Mouse (Mus musculus): ENCODE measurements at regions not wholly inside any gene's neighbourhood (a gene's known extent, or its start where the extent isn't known, plus 50 kb on each side); places are given as distances from the start of the nearest gene placed in this dataset.
"Not testable (repeated sequence)": the region's sequence is repeated elsewhere in the genome, so short reads cannot be mapped to it uniquely, and the experiment has no call there.

- Histone ChIP-seq H3K9ac (no peak overlapping the region), H3K4me2 (replicated peaks) (no peak overlapping the region), H3K4me3 (no peak overlapping the region), H3K36me3 (no peaks in the 10 kb centered on the region), H3K27me3 (replicated peaks) (no peaks in the 10 kb centered on the region; the same call in 1 of the 2 replicates), H3K27ac (no peak overlapping the region), H3K4me1 (peaks cover 13% of the 10 kb centered on the region), H3K9me3 (no peaks in the 10 kb centered on the region)
- WGBS: 88% methylated on average over 20 of the region's 20 CpGs
- ATAC-seq (ENCODE audit: low FRiP score, low read depth): no peak
These were observed 244.1 kb downstream of the Enc1 start for GRCm38 (mm10) chr13:97484808-97485545.

DNA sequence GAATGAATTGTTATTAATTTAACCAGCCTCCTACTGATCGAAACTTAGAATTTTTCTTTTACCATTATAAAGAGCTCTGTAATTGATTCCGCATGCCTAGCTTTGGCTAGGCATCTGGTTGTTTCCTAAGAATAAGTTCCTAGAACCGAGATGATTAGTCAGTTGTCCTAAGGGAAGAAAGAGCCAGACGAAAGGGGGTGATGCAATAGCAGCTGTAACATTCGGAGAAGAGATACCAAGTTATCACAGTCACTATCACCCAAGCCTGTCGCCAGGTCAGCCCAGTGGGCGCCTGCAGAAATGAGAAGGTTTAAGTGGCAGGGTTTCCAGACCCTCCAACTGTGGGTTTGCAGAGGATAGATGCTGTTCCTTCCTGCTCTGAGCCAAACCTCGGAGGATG lies 242.8 kb downstream of the Enc1 start:
- 0 out of 2 replicates have a peak, but pooled peaks cover 3% of the 10 kb centered on the region for H3K4me1 ChIP-seq
- no peaks in the 10 kb centered on the region for H3K36me3 ChIP-seq
- no peaks in the 10 kb centered on the region; the same call in 1 of the 2 replicates for H3K27me3 ChIP-seq (replicated peaks)
- no peaks in the 10 kb centered on the region for H3K9me3 ChIP-seq
- H3K4me3 ChIP-seq: no peak overlapping the region
- 83% methylated on average over 8 of the region's 8 CpGs for WGBS
- no peak overlapping the region for H3K27ac ChIP-seq
- no peak for ATAC-seq (ENCODE audit: low FRiP score, low read depth)
- H3K9ac ChIP-seq: no peak overlapping the region
- no peak overlapping the region for H3K4me2 ChIP-seq (replicated peaks)

DNA sequence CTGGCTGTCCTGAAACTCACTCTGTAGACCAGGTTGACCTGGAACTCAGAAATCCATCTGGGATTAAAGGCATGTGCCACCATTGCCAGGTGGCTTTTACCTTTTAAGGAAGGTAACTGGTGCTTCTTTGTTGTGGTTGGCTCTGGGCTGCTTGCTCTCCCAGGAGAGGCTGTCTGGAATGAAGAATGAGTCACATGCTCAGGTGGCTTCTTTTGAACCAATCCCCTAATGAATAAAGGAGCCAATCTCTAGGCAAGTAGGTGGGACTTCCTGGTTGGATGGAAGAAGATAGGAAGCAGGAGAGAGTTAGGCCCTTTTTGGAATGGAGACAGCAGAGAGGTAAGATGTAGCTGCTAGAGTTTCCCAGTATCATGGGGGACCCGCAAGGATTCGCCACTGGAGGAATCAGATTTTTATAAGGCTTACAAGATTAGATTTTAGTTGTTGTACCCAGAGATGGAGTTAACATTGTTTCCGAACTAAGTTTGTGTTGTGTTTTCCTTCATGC lies 241.6 kb downstream of the Enc1 start:
- H3K27me3 ChIP-seq (replicated peaks): no peaks in the 10 kb centered on the region; the same call in 1 of the 2 replicates
- H3K4me1 ChIP-seq: no peaks in the 10 kb centered on the region
- no peak overlapping the region for H3K4me2 ChIP-seq (replicated peaks)
- 97% methylated on average over 3 of the region's 3 CpGs for WGBS
- H3K36me3 ChIP-seq: no peaks in the 10 kb centered on the region
- no peak overlapping the region for H3K4me3 ChIP-seq
- H3K9me3 ChIP-seq: no peaks in the 10 kb centered on the region
- no peak overlapping the region for H3K9ac ChIP-seq
- no peak for ATAC-seq (ENCODE audit: low FRiP score, low read depth)
- no peak overlapping the region for H3K27ac ChIP-seq

GRCm38 (mm10) chr13:97481259-97481658 lies 240.4 kb downstream of the Enc1 start:
- ATAC-seq (ENCODE audit: low FRiP score, low read depth): no peak
- WGBS: 91% methylated on average over 2 of the region's 2 CpGs
- no peaks in the 10 kb centered on the region for H3K4me1 ChIP-seq
- no peak overlapping the region for H3K27ac ChIP-seq
- no peaks in the 10 kb centered on the region; the same call in 1 of the 2 replicates for H3K27me3 ChIP-seq (replicated peaks)
- H3K9ac ChIP-seq: no peak overlapping the region
- no peak overlapping the region for H3K4me3 ChIP-seq
- no peak overlapping the region for H3K4me2 ChIP-seq (replicated peaks)
- H3K9me3 ChIP-seq: no peaks in the 10 kb centered on the region
- no peaks in the 10 kb centered on the region for H3K36me3 ChIP-seq

DNA sequence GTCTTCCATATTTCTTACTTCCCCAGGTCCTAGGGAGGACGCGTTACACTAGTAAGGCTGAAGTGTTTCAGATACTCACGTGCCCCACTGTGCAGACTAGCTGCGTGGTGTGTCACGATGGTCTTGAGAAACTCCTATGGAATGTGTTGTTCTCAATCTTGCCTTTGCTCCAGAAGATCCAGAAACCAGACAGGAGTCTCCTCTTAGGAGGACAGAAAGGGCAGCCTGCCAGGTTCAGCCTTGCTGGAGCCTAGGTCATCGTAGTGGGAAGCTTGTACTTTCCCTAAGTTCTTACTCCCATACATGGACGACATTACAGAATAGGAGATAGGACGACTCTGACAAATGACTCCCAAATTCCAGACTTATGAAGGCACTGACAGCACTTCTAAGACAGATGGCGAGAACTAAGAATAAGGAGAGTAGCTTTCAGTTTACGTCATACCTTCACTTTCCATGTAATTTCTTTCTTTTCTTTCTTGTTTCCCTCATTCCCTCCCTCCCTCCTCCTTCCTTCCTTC lies 238.2 kb downstream of the Enc1 start:
- Histone ChIP-seq H3K4me3 (no peak overlapping the region), H3K27ac (no peak overlapping the region), H3K27me3 (replicated peaks) (no peaks in the 10 kb centered on the region), H3K4me2 (replicated peaks) (no peak overlapping the region), H3K36me3 (no peaks in the 10 kb centered on the region), H3K4me1 (no peaks in the 10 kb centered on the region), H3K9me3 (no peaks in the 10 kb centered on the region), H3K9ac (no peak overlapping the region)
- WGBS: 93% methylated on average over 10 of the region's 10 CpGs
- ATAC-seq (ENCODE audit: low FRiP score, low read depth): no peak

DNA sequence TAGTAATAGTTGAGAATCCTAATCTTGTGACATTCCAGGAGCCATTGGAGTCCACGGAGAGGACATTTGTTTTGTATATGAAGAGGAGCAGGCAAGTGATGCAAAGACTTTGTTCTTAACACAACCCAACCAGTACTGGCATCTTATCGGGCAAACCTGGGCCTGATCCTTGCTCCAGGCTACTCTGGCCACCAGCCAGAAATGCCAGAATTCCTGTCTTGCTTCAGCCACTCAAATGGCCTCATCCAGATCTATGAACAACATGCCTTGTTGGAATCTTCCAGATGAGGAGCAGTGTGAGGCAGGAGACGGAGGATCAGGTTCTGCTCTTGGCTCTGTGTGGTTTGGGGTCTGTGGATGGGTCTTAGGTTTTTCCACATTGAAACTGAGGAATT lies 233.1 kb downstream of the Enc1 start:
- Histone ChIP-seq H3K27me3 (replicated peaks) (no peaks in the 10 kb centered on the region), H3K9me3 (no peaks in the 10 kb centered on the region), H3K27ac (no peak overlapping the region), H3K4me3 (no peak overlapping the region), H3K4me2 (replicated peaks) (no peak overlapping the region), H3K4me1 (peaks cover 12% of the 10 kb centered on the region), H3K36me3 (no peaks in the 10 kb centered on the region), H3K9ac (no peak overlapping the region)
- 88% methylated on average over 3 of the region's 3 CpGs for WGBS
- ATAC-seq (ENCODE audit: low FRiP score, low read depth): no peak

- no peak overlapping the region for H3K27ac ChIP-seq
- H3K36me3 ChIP-seq: no peaks in the 10 kb centered on the region
- no peak overlapping the region for H3K4me3 ChIP-seq
- WGBS: 92% methylated on average over 7 of the region's 7 CpGs
- no peak overlapping the region for H3K9ac ChIP-seq
- no peaks in the 10 kb centered on the region for H3K9me3 ChIP-seq
- no peaks in the 10 kb centered on the region for H3K27me3 ChIP-seq (replicated peaks)
- H3K4me2 ChIP-seq (replicated peaks): no peak overlapping the region
- ATAC-seq (ENCODE audit: low FRiP score, low read depth): no peak
- H3K4me1 ChIP-seq: peaks cover 15% of the 10 kb centered on the region
These were observed 232.5 kb downstream of the Enc1 start for GRCm38 (mm10) chr13:97473256-97473970.

- H3K9ac ChIP-seq: no peak overlapping the region
- no peak overlapping the region for H3K27ac ChIP-seq
- H3K4me1 ChIP-seq: peaks cover 15% of the 10 kb centered on the region
- H3K27me3 ChIP-seq (replicated peaks): no peaks in the 10 kb centered on the region
- H3K9me3 ChIP-seq: no peaks in the 10 kb centered on the region
- no peak overlapping the region for H3K4me3 ChIP-seq
- no peak overlapping the region for H3K4me2 ChIP-seq (replicated peaks)
- 40% methylated on average over 10 of the region's 10 CpGs for WGBS
- no peaks in the 10 kb centered on the region for H3K36me3 ChIP-seq
- ATAC-seq (ENCODE audit: low FRiP score, low read depth): no peak
These were observed 229.1 kb downstream of the Enc1 start for GRCm38 (mm10) chr13:97469999-97470398.

DNA sequence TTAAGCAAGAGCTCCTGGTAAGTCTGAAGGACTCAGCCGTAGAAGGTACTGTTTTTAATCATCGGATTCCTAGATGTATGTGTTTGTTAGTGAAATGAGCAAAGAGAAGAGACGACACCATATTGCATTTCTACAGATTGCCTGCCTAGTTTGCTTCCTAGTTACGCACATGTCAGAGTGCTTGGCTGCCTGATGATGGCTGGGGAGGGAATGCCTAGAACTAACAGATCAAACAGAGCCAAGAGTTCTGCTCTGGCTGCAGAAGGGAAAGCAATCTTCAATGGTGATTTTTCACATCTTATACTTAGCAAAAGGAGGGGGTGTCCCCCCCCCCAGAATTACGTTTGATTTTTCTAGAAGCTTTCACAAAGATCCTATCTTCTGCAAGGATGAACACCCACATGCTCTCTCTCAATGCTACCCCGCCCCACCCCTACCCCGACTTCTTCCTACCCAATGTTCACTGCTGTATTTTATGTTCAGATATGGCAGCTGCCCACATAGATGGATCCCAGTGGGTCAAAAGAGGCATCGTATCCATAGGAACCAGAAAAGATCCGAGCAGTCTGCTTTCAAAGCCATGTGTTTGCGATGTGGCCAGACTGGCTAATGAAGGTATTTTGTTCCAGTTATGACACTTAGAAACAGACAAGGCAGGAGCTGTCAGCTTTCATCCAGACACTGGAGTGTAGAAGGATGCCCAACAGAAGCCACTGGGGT lies 228.1 kb downstream of the Enc1 start:
- no peaks in the 10 kb centered on the region for H3K27me3 ChIP-seq (replicated peaks)
- no peaks in the 10 kb centered on the region for H3K36me3 ChIP-seq
- H3K4me1 ChIP-seq: peaks cover 15% of the 10 kb centered on the region
- H3K9ac ChIP-seq: no peak overlapping the region
- H3K9me3 ChIP-seq: no peaks in the 10 kb centered on the region
- H3K27ac ChIP-seq: no peak overlapping the region
- H3K4me2 ChIP-seq (replicated peaks): no peak overlapping the region
- no peak for ATAC-seq (ENCODE audit: low FRiP score, low read depth)
- WGBS: 72% methylated on average over 10 of the region's 10 CpGs
- no peak overlapping the region for H3K4me3 ChIP-seq

DNA sequence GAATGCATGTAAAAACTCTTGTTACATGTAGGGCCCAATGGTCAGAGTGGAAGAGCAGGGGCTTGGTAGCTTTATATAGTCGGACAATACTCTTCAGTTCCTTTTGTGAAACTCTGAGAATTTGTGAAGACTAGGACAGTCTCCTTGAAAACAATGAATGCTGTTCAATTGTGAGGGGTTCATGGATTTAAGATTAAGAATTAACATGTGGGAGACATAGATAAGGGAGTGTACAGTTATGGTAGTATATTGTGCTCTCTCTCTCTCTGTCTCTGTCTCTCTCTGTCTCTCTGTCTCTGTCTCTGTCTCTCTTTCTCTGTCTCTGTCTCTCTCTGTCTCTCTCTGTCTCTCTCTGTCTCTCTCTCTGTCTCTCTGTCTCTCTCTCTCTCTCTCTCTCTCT lies 225.7 kb downstream of the Enc1 start:
- H3K4me2 ChIP-seq (replicated peaks); H3K9me3 ChIP-seq; ATAC-seq (ENCODE audit: low FRiP score, low read depth); H3K4me3 ChIP-seq; H3K9ac ChIP-seq; H3K36me3 ChIP-seq; H3K27me3 ChIP-seq (replicated peaks); H3K27ac ChIP-seq: not testable (repeated sequence)
- H3K4me1 ChIP-seq: peaks cover 15% of the 10 kb centered on the region
- 91% methylated on average over 1 of the region's 1 CpGs for WGBS

- H3K27ac ChIP-seq: no peak overlapping the region
- H3K9me3 ChIP-seq: no peaks in the 10 kb centered on the region
- no peaks in the 10 kb centered on the region for H3K27me3 ChIP-seq (replicated peaks)
- H3K9ac ChIP-seq: no peak overlapping the region
- 0 out of 2 replicates have a peak, but pooled peaks cover under 1% of the 10 kb centered on the region for H3K4me1 ChIP-seq
- no peak for ATAC-seq (ENCODE audit: low FRiP score, low read depth)
- 95% methylated on average over 8 of the region's 8 CpGs for WGBS
- H3K4me3 ChIP-seq: no peak overlapping the region
- H3K4me2 ChIP-seq (replicated peaks): no peak overlapping the region
- no peaks in the 10 kb centered on the region for H3K36me3 ChIP-seq
These were observed 222.9 kb downstream of the Enc1 start for GRCm38 (mm10) chr13:97463798-97464197.

DNA sequence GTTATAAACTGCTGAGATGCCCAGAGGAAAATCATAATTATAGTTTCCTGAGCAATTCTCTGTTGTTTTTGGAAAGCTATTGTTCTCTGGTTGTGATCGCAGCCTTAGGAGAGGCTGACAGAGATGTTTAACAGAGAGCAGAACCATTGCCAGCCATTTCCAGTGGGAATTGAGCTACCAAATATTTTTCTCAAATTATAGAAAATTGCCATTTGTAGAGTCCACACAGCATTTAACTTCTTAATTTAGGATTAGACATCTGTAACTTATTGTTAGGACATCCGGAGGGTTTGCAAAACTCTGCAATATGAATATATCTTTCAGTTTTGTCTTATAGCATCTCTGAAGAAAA lies 222.0 kb downstream of the Enc1 start:
- H3K27ac ChIP-seq: no peak overlapping the region
- no peak overlapping the region for H3K4me2 ChIP-seq (replicated peaks)
- H3K9ac ChIP-seq: no peak overlapping the region
- H3K36me3 ChIP-seq: no peaks in the 10 kb centered on the region
- ATAC-seq (ENCODE audit: low FRiP score, low read depth): no peak
- no peak overlapping the region for H3K4me3 ChIP-seq
- no peaks in the 10 kb centered on the region for H3K9me3 ChIP-seq
- H3K4me1 ChIP-seq: no peaks in the 10 kb centered on the region
- 91% methylated on average over 2 of the region's 2 CpGs for WGBS
- H3K27me3 ChIP-seq (replicated peaks): no peaks in the 10 kb centered on the region
